Mouse (Mus musculus) embryonic facial prominence, embryonic 15.5 days (tissue): ENCODE measurements around the gene Srgap2. TPM values are rescaled to one million over a fixed set of nuclear protein-coding genes. Genes with fewer than 3 reads are reported as not detected.
"Not testable (repeated sequence)": the region's sequence is repeated elsewhere in the genome, so short reads cannot be mapped to it uniquely, and the experiment has no call there.

Experiments
- ATAC-seq: fragments of 200-750 bp; cut with Nextera tagmentation; 2 replicates; pipeline ENCODE4 v1.8.0; 2017; ENCODE audit warnings: low read depth, moderate TSS enrichment; ENCODE audit not compliant: insufficient number of reproducible peaks, low FRiP score, low TSS enrichment
- H3K27ac ChIP-seq: fragments of 300-500 bp; sonication (generic); replicated peaks from 2 replicates; pipeline ENCODE4 v1.5.1; 2015; ENCODE audit warnings: mild to moderate bottlenecking, inconsistent platforms
- H3K27me3 ChIP-seq: fragments of 300-500 bp; sonication (generic); 2 replicates; pipeline ENCODE4 v1.6.1; 2015; ENCODE audit warnings: inconsistent platforms
- H3K36me3 ChIP-seq: fragments of 300-500 bp; sonication (generic); 2 replicates; pipeline ENCODE4 v1.6.1; 2015; ENCODE audit warnings: mild to moderate bottlenecking, inconsistent platforms
- H3K4me1 ChIP-seq: fragments of 300-500 bp; sonication (generic); 2 replicates; pipeline ENCODE4 v1.6.1; 2015; ENCODE audit warnings: inconsistent platforms
- H3K4me2 ChIP-seq: fragments of 300-500 bp; sonication (generic); replicated peaks from 2 replicates; pipeline ENCODE4 v1.6.1; 2015; ENCODE audit warnings: mild to moderate bottlenecking, inconsistent platforms
- H3K4me3 ChIP-seq: fragments of 300-500 bp; sonication (generic); replicated peaks from 2 replicates; pipeline ENCODE4 v1.5.1; 2015; ENCODE audit warnings: mild to moderate bottlenecking, inconsistent platforms
- H3K9ac ChIP-seq: fragments of 300-500 bp; sonication (generic); 2 replicates; pipeline ENCODE4 v1.6.1; 2015; ENCODE audit warnings: inconsistent platforms
- H3K9me3 ChIP-seq: fragments of 300-500 bp; sonication (generic); replicated peaks from 2 replicates; pipeline ENCODE4 v1.6.1; 2016; ENCODE audit warnings: inconsistent platforms
- WGBS: fragments of 180-500 bp; shearing (Covaris S2); methylation state at CpG from one replicate; pipeline ENCODE4 v1.1.7; 2015; 5-methylcytosine and 5-hydroxymethylcytosine counted together
- polyA plus RNA-seq: library from polyadenylated mRNA; unstranded; fragments of >200 nt; fragmentation: Nextera tagmentation; extraction: Ambion mirVana; gene quantifications from 2 replicates; pipeline ENCODE4 v1.2.1, GENCODE M21; 2015

The Srgap2 gene
- polyA plus RNA-seq, 1 experiment from 2014 or later: 18.0 TPM

DNA sequence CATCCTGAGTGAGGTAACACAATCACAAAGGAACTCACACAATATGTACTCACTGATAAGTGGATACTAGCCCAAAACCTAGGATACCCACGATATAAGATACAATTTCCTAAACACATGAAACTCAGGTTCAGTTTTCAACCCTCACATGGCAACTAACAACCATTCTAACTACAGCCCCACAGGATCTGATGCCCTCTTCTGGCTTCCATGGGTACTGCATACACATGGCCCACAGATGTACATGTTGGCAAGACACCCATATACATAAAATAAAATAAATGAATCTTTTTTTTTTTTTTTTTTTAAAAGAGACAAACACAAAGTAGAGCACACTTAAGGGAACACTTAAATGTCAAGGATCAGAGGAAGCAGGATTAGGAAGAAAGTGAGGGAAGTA is 198.1 kb downstream of the Srgap2 start:
- not testable (repeated sequence) for H3K9ac ChIP-seq, ATAC-seq, H3K9me3 ChIP-seq, H3K4me1 ChIP-seq, H3K27me3 ChIP-seq, H3K27ac ChIP-seq, H3K4me2 ChIP-seq, H3K4me3 ChIP-seq
- WGBS: 95% methylated on average over 1 of the region's 1 CpGs
- peaks cover 31% of the 10 kb centered on the region for H3K36me3 ChIP-seq

DNA sequence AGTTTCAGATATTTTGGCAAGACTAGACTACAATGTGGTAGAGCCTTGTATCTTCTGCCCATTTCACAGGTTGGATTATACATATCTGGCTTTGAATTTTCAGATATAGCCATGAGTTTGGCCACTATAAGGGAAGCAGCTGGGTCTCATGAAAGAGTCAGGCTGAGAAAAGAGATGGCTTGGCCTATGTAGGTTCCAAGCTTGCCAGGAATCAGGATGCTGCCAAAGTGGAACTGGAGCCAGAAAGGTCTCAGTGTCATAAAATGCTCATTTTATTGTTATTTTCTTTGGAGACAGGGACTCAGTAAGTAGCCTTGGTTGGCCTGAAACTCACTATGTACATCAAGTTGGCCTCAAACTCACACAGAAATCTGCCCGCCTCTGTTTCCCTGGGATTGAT is 200.0 kb downstream of the Srgap2 start:
- Histone ChIP-seq H3K4me3 (no peak overlapping the region), H3K9me3 (no peaks in the 10 kb centered on the region), H3K27me3 (no peaks in the 10 kb centered on the region), H3K4me2 (no peak overlapping the region), H3K9ac (no peak overlapping the region), H3K36me3 (peaks cover 31% of the 10 kb centered on the region), H3K4me1 (no peaks in the 10 kb centered on the region), H3K27ac (no peak overlapping the region)
- no peak for ATAC-seq
- 96% methylated on average over 1 of the region's 1 CpGs for WGBS

DNA sequence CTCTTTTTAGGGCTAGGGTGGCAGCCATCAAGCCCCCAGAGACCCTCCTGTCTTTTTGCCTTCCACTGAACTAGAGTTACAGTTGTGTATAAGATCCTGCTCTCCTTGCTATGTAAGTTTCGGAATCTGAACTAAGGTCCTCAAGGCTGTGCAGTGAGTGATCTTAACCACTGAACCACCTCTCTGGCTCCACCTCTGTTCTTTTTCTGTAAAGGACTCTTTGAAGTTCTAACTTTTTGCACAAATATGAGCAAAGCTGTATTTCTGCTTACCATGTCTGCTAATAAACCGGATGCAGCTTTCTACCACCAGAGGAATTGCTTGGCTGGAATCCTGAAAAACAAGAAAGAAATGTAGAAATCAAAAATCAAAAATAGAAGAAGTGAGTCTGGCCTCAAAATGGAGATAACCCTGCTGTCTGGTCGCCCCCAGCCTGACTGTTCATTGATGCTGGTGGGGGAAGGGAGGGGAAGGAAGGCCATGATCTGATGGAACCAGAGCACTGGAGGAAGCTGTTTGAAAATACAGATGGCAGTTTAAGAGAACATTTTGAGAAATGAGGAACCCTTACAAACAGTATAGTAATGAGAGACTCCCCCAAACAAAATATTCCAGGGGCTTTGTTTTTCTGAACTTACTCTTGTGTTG is 202.2 kb downstream of the Srgap2 start:
- Histone ChIP-seq H3K4me3 (no peak overlapping the region), H3K4me1 (no peaks in the 10 kb centered on the region), H3K27ac (no peak overlapping the region), H3K27me3 (no peaks in the 10 kb centered on the region), H3K4me2 (no peak overlapping the region), H3K9ac (no peak overlapping the region), H3K9me3 (no peaks in the 10 kb centered on the region), H3K36me3 (peaks cover 37% of the 10 kb centered on the region)
- WGBS: 88% methylated on average over 3 of the region's 3 CpGs
- no peak for ATAC-seq

DNA sequence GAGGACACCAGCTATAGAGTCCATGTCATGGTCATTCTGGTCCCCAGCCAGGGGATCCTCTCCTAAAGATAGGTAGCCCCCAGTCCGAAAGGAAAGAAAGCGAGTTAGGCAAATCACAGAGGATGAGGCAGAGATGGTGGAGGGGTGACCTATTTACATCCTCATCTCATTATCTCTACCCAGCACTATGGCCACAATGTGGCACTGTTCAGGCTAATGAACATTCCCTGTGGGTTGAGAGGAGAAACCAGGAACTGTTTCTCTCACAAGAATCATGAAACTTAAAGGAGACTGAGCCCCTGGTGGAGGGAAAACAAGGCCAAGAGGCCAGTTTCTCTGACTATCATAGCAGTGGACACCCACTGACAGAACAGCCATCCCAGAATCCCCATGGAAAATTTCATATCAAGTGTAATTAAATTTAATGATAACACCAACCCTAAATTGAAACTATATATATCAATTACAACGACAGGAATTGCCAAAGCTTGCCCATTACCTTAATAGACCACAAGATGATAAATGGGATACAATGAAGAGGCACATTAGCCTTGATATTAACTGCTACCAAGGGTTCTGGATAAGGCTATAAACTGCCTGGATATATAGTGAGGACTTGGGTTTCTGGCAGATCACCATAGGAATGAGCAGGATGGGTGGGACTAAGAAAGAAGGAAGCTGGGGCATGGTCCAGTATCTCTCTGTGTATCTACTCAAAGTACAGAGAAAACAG is 207.4 kb downstream of the Srgap2 start:
- Histone ChIP-seq H3K4me1 (no peaks in the 10 kb centered on the region), H3K36me3 (peaks cover 50% of the 10 kb centered on the region), H3K9ac (no peak overlapping the region), H3K9me3 (no peaks in the 10 kb centered on the region), H3K27me3 (no peaks in the 10 kb centered on the region), H3K4me2 (no peak overlapping the region), H3K27ac (no peak overlapping the region), H3K4me3 (no peak overlapping the region)
- no peak for ATAC-seq
- 86% methylated on average over 3 of the region's 3 CpGs for WGBS

DNA sequence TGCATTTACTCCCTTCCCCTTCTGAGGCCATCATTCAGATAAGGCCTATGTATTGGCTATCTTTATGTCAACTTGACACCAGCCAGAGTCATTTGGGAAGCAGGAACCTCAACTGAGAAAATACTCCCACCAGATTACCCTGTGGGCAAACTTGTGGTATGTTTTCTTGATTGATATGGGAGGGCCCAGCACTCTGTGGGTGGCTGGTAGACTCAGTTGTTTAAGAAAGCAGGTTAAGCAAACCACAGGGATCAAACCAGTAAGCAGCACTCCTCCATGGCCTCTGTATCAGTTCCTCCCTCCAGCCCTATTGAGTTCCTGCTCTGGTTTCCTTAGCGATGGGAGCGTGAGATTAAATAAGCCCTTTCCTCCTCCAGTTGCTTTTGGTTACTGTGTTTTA is 208.8 kb downstream of the Srgap2 start:
- no peak overlapping the region for H3K4me2 ChIP-seq
- H3K9ac ChIP-seq: no peak overlapping the region
- H3K27ac ChIP-seq: no peak overlapping the region
- H3K4me1 ChIP-seq: no peaks in the 10 kb centered on the region
- no peak for ATAC-seq
- no peak overlapping the region for H3K4me3 ChIP-seq
- H3K9me3 ChIP-seq: no peaks in the 10 kb centered on the region
- no peaks in the 10 kb centered on the region for H3K27me3 ChIP-seq
- H3K36me3 ChIP-seq: peaks cover 49% of the 10 kb centered on the region
- whole genome bisulfite sequencing: 79% methylated on average over 2 of the region's 2 CpGs

DNA sequence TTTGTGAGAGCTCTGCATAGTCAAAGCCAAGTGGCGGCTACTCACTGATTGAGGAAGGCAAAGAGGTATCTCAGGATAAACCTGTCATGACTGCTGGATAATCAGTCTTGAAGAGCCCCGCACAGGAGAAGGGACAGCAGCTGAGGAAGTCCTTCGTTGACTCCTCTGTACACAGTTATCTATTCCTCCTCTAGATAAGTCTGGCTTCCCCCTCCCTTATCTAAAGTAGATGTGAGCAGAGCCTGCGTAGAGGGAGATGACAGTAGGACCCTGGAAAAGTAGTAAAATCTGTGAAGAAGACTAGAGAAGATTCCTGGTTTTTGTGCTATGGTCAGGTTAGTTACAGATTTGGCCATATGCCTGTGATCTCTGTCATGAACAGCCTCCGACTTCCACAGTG is 209.5 kb downstream of the Srgap2 start:
- peaks cover 49% of the 10 kb centered on the region for H3K36me3 ChIP-seq
- H3K4me2 ChIP-seq: no peak overlapping the region
- H3K9ac ChIP-seq: no peak overlapping the region
- H3K27ac ChIP-seq: no peak overlapping the region
- no peak for ATAC-seq
- no peaks in the 10 kb centered on the region for H3K4me1 ChIP-seq
- H3K4me3 ChIP-seq: no peak overlapping the region
- no peaks in the 10 kb centered on the region for H3K9me3 ChIP-seq
- no peaks in the 10 kb centered on the region for H3K27me3 ChIP-seq
- WGBS: 95% methylated on average over 5 of the region's 5 CpGs

DNA sequence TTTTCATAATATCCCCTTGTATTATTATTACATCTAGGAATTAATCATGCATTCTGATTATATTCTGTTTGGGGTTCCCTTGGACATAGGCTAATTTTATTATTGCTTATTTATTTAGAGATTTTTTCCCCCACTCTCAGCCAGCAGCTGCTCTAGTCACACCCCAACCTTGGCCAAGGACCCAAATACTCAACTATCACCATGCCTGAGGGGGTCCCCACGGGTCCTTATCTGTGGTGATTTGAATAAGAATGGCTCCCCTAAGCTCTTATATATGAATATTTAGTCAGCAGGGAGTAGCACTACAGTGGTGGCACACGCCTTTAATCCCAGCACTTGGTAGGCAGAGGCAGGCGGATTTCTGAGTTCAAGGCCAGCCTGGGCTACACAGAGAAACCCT is 215.9 kb downstream of the Srgap2 start:
- no peak overlapping the region for H3K27ac ChIP-seq

DNA sequence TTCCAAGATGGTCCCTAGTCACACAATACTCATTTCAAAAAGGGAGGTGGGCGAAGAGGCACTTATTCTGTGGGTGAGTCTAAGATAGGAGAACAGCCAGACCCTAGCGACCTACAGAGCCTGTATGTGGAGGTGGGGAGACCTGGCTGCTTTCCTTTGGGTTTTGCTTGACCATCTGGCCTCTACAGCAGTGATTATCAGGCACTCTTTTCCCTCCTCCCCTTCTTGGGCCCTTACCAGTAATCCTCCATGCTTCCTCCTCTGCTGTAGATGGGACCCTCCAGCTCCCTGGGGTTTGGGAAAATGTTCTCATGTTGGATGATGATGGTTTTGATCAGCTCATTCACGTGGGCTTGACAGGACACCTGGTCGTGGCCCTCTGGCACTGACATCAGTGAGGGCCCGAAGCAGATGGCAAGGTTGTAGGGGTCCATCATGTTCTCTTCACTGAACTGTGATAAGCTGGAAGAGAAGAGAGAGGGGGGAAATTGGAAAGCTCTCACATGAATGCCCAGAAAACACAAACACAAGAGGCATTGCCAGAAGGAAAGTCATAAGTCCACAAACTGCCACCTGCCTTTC is 216.8 kb downstream of the Srgap2 start:
- Histone ChIP-seq H3K27ac (no peak overlapping the region), H3K36me3 (peaks cover 39% of the 10 kb centered on the region), H3K4me3 (no peak overlapping the region), H3K9me3 (no peaks in the 10 kb centered on the region), H3K4me1 (no peaks in the 10 kb centered on the region), H3K27me3 (no peaks in the 10 kb centered on the region), H3K4me2 (no peak overlapping the region), H3K9ac (no peak overlapping the region)
- no peak for ATAC-seq
- 90% methylated on average over 5 of the region's 5 CpGs for WGBS

More for the DNA sequence above, 215.9 kb downstream of the Srgap2 start:
- Histone ChIP-seq H3K4me2 (no peak overlapping the region), H3K9ac (no peak overlapping the region), H3K9me3 (no peaks in the 10 kb centered on the region), H3K4me1 (no peaks in the 10 kb centered on the region), H3K4me3 (no peak overlapping the region), H3K36me3 (peaks cover 48% of the 10 kb centered on the region), H3K27me3 (no peaks in the 10 kb centered on the region)
- WGBS: 88% methylated on average over 3 of the region's 3 CpGs
- ATAC-seq: no peak

DNA sequence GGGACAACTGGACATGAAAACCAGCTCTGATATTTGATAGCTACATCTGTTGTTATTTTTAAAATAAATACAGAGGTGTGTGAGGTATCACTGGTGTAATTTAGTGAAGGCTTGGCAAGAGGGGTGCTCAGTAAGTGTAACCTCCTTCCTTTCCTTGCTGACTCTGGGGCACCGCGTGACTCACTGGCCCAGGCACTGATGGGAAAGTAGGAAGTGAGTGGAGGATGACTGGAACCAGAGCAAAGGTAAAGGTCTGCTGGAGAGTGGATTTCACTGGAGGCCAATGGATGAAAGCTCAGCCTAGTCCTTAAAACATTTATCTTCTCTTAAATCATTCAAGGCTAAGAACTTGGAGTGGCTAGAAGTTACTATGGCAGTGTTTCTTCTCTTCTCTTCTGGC is 226.4 kb downstream of the Srgap2 start:
- Histone ChIP-seq H3K4me2 (no peak overlapping the region), H3K36me3 (peaks cover 50% of the 10 kb centered on the region), H3K9me3 (no peaks in the 10 kb centered on the region), H3K27ac (no peak overlapping the region), H3K4me3 (no peak overlapping the region), H3K27me3 (no peaks in the 10 kb centered on the region), H3K4me1 (no peaks in the 10 kb centered on the region), H3K9ac (no peak overlapping the region)
- 95% methylated on average over 2 of the region's 2 CpGs for WGBS
- no peak for ATAC-seq

DNA sequence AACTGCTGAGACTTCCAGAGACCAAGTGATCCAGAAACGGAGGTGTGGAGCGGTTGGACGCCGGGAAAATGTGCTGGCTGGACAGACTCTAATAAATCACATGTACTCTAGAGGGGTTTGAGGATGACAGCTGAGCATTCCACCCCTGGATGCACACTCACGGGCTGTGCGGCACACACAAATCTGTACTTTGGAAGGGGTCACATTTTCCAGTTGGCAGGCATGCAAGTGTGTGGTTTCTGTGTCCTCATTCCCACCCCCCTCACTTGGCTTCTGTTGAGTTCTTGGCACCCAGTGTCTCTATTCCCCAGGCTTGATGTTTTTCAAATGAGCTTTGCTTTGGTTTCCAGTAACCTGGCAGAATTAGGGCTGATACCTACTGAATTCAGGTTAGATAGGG is 227.4 kb downstream of the Srgap2 start:
- 82% methylated on average over 6 of the region's 6 CpGs for WGBS
- Histone ChIP-seq H3K4me3 (no peak overlapping the region), H3K4me2 (no peak overlapping the region), H3K9ac (no peak overlapping the region), H3K4me1 (no peaks in the 10 kb centered on the region), H3K27ac (no peak overlapping the region), H3K9me3 (no peaks in the 10 kb centered on the region), H3K27me3 (no peaks in the 10 kb centered on the region), H3K36me3 (peaks cover 57% of the 10 kb centered on the region)
- ATAC-seq: no peak

DNA sequence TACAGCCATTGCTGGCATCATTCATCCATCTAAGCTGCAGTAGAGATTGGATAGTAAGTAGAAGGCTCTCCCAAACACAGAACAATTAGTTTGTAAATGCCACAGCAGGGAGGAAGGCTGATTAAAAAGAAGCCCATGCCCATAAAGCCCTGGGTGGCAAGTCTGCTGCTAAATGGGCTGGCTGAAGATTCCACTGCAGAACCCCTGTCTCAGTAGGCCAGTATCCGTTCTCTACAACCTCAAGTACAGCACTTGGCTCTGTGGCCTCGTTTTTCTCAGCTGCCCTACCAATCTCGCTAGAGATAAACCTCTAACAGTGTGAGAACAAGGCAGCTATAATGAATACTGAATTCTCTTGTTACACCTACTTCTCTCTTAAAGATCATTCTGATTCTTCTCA is 227.9 kb downstream of the Srgap2 start:
- no peak overlapping the region for H3K27ac ChIP-seq
- H3K4me3 ChIP-seq: no peak overlapping the region
- no peak for ATAC-seq
- no peaks in the 10 kb centered on the region for H3K4me1 ChIP-seq
- peaks cover 57% of the 10 kb centered on the region for H3K36me3 ChIP-seq
- H3K9ac ChIP-seq: no peak overlapping the region
- no peaks in the 10 kb centered on the region for H3K9me3 ChIP-seq
- WGBS: 68% methylated on average over 3 of the region's 3 CpGs
- H3K27me3 ChIP-seq: no peaks in the 10 kb centered on the region
- no peak overlapping the region for H3K4me2 ChIP-seq
